Mouse (Mus musculus) ES-E14 (cell line): Measurements from ENCODE around the gene Nt5m. TPM values are rescaled to one million over a fixed set of nuclear protein-coding genes. Genes with fewer than 3 reads are reported as not detected.

Experiments used
- DNase-seq: peaks from one replicate; pipeline ENCODE4 v3.0.0-alpha.2; 2013; ENCODE audit warnings: low read depth, low spot score
- H3K27ac ChIP-seq: 2 replicates; pipeline ENCODE4 v1.5.1; 2012; ENCODE audit warnings: low read depth, mild to moderate bottlenecking, low read length, moderate library complexity, mixed read lengths; ENCODE audit not compliant: poor library complexity, insufficient read depth, severe bottlenecking
- H3K36me3 ChIP-seq: 2 replicates; pipeline ENCODE4 v1.6.1; 2012; ENCODE audit warnings: mild to moderate bottlenecking, low read length, moderate library complexity, mixed read lengths; ENCODE audit not compliant: control insufficient read depth, poor library complexity, insufficient read depth, severe bottlenecking
- H3K4me1 ChIP-seq, 2 experiments: fragments of 150-350 bp in 1 of 2; sonication (generic) in 1 of 2; 2 replicates each; pipeline ENCODE4 v1.6.1; 2012; ENCODE audit warnings: low read length in 2 of 2, mild to moderate bottlenecking in 1 of 2, mixed read lengths in 1 of 2; ENCODE audit not compliant: control insufficient read depth in 2 of 2, insufficient read depth in 2 of 2, poor library complexity in 1 of 2
- H3K4me3 ChIP-seq, 2 experiments: fragments of 150-350 bp in 1 of 2; sonication (generic) in 1 of 2; 2 replicates each; pipeline ENCODE4 v1.5.1; 2012; ENCODE audit warnings: low read length in 2 of 2, low read depth in 1 of 2, mild to moderate bottlenecking in 1 of 2, mixed read lengths in 1 of 2; ENCODE audit not compliant: insufficient read depth in 1 of 2, poor library complexity in 1 of 2, severe bottlenecking in 1 of 2
- H3K9ac ChIP-seq: 2 replicates; pipeline ENCODE4 v1.6.1; 2012; ENCODE audit warnings: low read depth, mild to moderate bottlenecking, low read length, mixed read lengths; ENCODE audit not compliant: poor library complexity, insufficient read depth, severe bottlenecking
- H3K9me3 ChIP-seq: fragments of 150-350 bp; sonication (generic); 2 replicates; pipeline ENCODE4 v1.6.1; 2012; ENCODE audit warnings: low read depth, mild to moderate bottlenecking, low read length; ENCODE audit not compliant: control insufficient read depth, insufficient read depth
- CHD2 ChIP-seq: IDR thresholded peaks from 2 replicates; pipeline ENCODE4 v1.6.1; 2014; ENCODE audit warnings: mild to moderate bottlenecking, low read depth, low read length, inconsistent platforms
- HCFC1 ChIP-seq: IDR thresholded peaks from 2 replicates; pipeline ENCODE4 v1.6.1; 2012; ENCODE audit warnings: low read length, inconsistent platforms, borderline replicate concordance; ENCODE audit not compliant: insufficient read depth
- MAFK ChIP-seq: IDR thresholded peaks from 2 replicates; pipeline ENCODE4 v1.6.1; 2014; ENCODE audit warnings: mild to moderate bottlenecking, low read depth, low read length, inconsistent platforms; ENCODE audit not compliant: insufficient read depth
- ZC3H11A ChIP-seq: IDR thresholded peaks from 2 replicates; pipeline ENCODE4 v1.6.1; 2012; ENCODE audit warnings: low read depth, mild to moderate bottlenecking, inconsistent platforms, low read length, borderline replicate concordance
- ZNF384 ChIP-seq: IDR thresholded peaks from 2 replicates; pipeline ENCODE4 v1.6.1; 2012; ENCODE audit warnings: low read depth, low read length, inconsistent platforms
- in situ Hi-C, 2 experiments: fragments of 600-800 bp; cut with MboI; formaldehyde crosslinking; loops; one replicate each; pipeline ENCODE4 v1.15.1; 2025; ENCODE audit warnings: low sequenced_read_pairs in 2 of 2, inconsistent platforms in 1 of 2; ENCODE audit not compliant: unreplicated experiment in 2 of 2
- total RNA-seq: library from RNA; depleted of rRNA; stranded (reverse); fragments of 300-350 nt; gene quantifications from 2 replicates; pipeline ENCODE4 v1.2.3, GENCODE M21; 2012

Gene Nt5m
- total RNA-seq, 1 experiment, result 7.8 TPM

DNA sequence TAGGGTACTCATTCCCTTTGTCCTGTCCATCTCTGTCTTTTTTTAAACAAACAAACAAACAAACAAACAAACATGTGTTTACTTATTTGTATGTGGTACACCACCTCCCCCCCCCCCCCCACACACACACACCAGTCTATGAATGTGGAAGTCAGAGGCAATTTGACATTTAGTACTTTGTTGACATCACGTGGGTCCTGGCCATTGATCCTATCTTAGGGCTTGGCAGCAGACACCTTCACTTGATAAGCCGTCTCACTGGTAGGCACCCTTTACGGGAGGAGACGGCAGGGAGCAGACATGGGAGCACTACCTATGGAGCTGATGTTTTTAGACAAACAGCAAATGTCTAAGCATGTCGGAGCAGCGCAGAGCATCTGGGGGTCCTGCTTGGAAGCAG, 55.7 kb downstream of the Nt5m start:
- no peak overlapping the region for H3K4me3 ChIP-seq
- H3K4me1 ChIP-seq, result peaks cover 21 to 24% of the 10 kb centered on the region in 2 experiments
- H3K9ac ChIP-seq, result no peak overlapping the region
- in situ Hi-C loops, result no loop called here
- DNase-seq, result no peak
- H3K36me3 ChIP-seq, result no peaks in the 10 kb centered on the region
- no peak overlapping the region for H3K27ac ChIP-seq
- TF ChIP-seq HCFC1 (no peak), ZNF384 (no peak), MAFK (no peak), CHD2 (no peak), ZC3H11A (no peak)
- H3K9me3 ChIP-seq, result no peaks in the 10 kb centered on the region

DNA sequence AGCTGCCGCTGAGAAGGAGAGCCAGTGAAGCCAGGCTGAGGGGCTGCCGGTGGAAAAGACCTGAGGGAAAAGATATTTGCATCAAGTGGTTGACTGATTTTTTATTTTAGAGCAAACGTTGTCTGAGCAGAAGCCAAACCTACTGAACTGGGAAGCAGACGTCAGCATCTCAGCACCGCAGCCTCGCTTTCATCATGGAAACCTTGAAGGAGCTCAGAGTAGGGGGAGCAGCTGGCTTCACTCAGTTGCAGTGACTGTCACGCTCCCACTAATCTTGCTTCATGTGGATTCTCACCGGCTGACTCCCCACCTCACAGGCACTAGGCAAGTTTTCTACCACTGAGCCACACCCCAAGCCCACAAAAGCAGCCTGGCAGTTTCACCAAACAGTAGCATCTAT, 56.1 kb downstream of the Nt5m start:
- no peak for DNase-seq
- in situ Hi-C loops, result no loop called here
- Histone ChIP-seq H3K9me3 (no peaks in the 10 kb centered on the region), H3K9ac (no peak overlapping the region), H3K36me3 (no peaks in the 10 kb centered on the region), H3K27ac (no peak overlapping the region), H3K4me1 (peaks cover 21 to 24% of the 10 kb centered on the region in 2 experiments), H3K4me3 (no peak overlapping the region)
- TF ChIP-seq ZC3H11A (no peak), CHD2 (no peak), HCFC1 (no peak), ZNF384 (no peak), MAFK (no peak)

DNA sequence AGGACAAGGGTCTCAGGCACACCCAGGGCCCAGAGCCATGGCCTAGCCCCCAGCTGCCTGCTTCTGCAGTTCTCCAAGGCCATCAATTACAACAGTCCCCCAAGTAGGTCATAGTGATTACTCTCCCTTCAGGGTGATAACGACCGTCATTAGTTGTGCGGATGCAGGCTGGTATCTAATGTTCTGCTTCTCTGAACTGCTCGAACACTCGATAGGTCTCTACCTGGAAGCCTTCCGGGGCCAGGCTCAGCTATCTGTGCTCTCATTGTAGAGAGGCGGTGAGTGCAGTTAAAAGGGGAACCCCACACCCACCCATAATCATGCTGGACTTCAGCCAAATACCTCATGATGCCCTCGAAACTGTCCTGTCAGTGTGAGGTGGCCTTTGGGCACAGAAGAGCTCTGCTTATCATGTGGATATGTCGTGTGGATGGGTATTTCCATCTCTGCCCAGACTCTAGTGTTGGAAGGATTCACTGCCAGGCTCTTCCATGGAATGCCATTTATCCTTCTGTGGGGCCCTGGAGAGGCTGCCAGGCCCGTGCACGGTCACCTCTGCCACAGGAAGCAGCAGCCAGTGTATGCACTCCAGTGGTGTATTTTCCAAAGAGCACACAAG, 58.8 kb downstream of the Nt5m start:
- Histone ChIP-seq H3K36me3 (no peaks in the 10 kb centered on the region), H3K9me3 (no peaks in the 10 kb centered on the region), H3K27ac (no peak overlapping the region), H3K4me1 (peaks cover 15 to 19% of the 10 kb centered on the region in 2 experiments), H3K9ac (no peak overlapping the region), H3K4me3 (no peak overlapping the region)
- in situ Hi-C loops, result no loop called here
- no peak for DNase-seq
- TF ChIP-seq HCFC1 (no peak), CHD2 (no peak), ZNF384 (no peak), MAFK (no peak), ZC3H11A (no peak)

DNA sequence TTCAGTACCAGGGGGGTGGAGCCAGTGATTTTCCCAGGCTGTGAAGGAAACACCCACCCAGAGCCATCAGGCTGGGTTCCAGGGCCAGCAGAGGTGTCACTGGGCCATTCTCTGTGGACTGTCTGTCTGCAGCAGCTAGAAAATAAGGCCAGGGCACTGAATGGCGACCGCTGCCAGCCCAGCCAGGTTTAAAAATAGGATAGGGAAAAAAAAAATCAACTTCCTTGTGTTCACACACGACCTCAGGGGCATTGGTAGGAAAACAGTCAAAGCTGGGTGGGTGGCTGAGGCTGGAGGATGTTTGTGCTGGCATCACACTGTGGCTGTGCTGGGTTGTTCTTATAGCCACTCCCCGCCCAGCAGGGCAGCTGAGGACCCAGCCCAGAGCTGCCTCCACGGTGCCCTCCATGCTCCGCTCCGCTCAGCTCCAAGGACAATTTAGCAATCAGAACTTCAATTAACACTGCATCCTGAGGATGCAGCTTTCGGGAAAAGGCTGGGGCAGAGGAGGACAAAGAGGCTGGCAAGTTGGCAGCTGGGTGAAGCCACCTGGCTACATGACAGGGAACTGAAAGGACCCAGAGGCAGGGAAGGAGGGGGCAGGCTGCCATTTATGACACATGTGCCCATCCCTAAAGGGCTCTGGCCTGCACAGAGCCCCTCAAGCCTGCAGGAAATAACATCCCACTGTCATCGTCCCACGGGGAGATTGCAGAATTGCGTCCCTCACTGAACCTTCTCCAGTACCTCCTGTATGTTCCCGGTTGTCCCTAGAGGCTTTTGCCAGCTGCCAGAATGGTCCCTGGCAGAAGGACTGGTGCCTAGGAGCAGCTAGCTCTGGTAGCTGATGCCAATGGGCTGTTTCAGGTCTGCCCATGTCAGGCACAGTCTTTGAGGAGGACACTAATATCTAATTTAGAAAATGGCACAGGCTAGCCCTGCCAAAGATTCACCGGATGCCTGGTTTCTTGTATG, 60.8 kb downstream of the Nt5m start:
- Histone ChIP-seq H3K36me3 (no peaks in the 10 kb centered on the region), H3K9me3 (no peaks in the 10 kb centered on the region), H3K9ac (no peak overlapping the region), H3K27ac (no peak overlapping the region), H3K4me3 (no peak overlapping the region), H3K4me1 (peaks cover 2 to 5% of the 10 kb centered on the region in 2 experiments; a peak in 2 of 4 replicates)
- in situ Hi-C loops, result no loop called here
- TF ChIP-seq HCFC1 (no peak), ZNF384 (no peak), ZC3H11A (no peak)
- DNase-seq, result no peak
